ENCODE assay signal across 14 mouse cellular contexts in genomic region chr16:73038552-73038951, GRCm38 (mm10).
"Had no signal": no experiment of that assay in that cellular context is flagged by ENCODE, and none has a peak within 500 bp of the region (broad histone marks: within the 10 kb centered on the region; RNA-seq: fewer than 3 reads in every experiment).

No protein-coding gene starts in this region.

- H3K9ac ChIP-seq: liver, embryonic 15.5 days; lung, embryonic 14.5 days; midbrain, embryonic 15.5 days had no signal

- H3K9me3 ChIP-seq: limb, embryonic 10.5 days; liver, embryonic 15.5 days; midbrain, embryonic 10.5 days; midbrain, embryonic 15.5 days had no signal

- H3K27ac ChIP-seq: kidney, postnatal 0 days; layer of hippocampus, adult 2 months; left cerebral cortex, adult 2 months; limb, embryonic 10.5 days; liver, embryonic 15.5 days; midbrain, embryonic 10.5 days; midbrain, embryonic 15.5 days had no signal

- H3K27me3 ChIP-seq: liver, embryonic 15.5 days; midbrain, embryonic 15.5 days had no signal

- H3K4me1 ChIP-seq: limb, embryonic 10.5 days; liver, embryonic 15.5 days; midbrain, embryonic 15.5 days had no signal

- ATAC-seq: midbrain, embryonic 15.5 days had no signal

- DNase-seq: kidney, adult 8-10 months; kidney, postnatal 4 days; lung, embryonic 14.5 days; lung, postnatal 10 days; lung, postnatal 4 days; right cerebral cortex, postnatal 25 days; thymus, postnatal 4 days had no signal

- H3K4me2 ChIP-seq: liver, embryonic 15.5 days; lung, embryonic 14.5 days; midbrain, embryonic 15.5 days had no signal

- H3K36me3 ChIP-seq: liver, embryonic 15.5 days had no signal

- H3K4me3 ChIP-seq: layer of hippocampus, adult 2 months; left cerebral cortex, adult 2 months; limb, embryonic 10.5 days; liver, embryonic 15.5 days; midbrain, embryonic 10.5 days; midbrain, embryonic 15.5 days had no signal
